Mouse (Mus musculus): ENCODE data around the gene Olfml2a. TPM values are rescaled to one million over a fixed set of nuclear protein-coding genes. Genes with fewer than 3 reads are reported as not detected.

Gene Olfml2a
- polyA plus RNA-seq, 1 experiment from 2014 or later: 6.0 TPM

- 61% methylated on average over 4 of the region's 4 CpGs for WGBS
- Histone ChIP-seq H3K27me3 (no peaks in the 10 kb centered on the region), H3K36me3 (no peaks in the 10 kb centered on the region), H3K4me3 (no peak overlapping the region), H3K4me1 (0 out of 2 replicates have a peak, but pooled peaks cover 5% of the 10 kb centered on the region), H3K4me2 (replicated peaks) (no peak overlapping the region), H3K9me3 (no peaks in the 10 kb centered on the region), H3K27ac (no peak overlapping the region), H3K9ac (no peak overlapping the region)
- no peak for ATAC-seq (ENCODE audit: insufficient number of reproducible peaks, insufficient read depth, low FRiP score, low TSS enrichment)
Observed at GRCm38 (mm10) chr2:38992452-38992851, 60.7 kb downstream of the Olfml2a start.

- H3K9me3 ChIP-seq: no peaks in the 10 kb centered on the region
- H3K4me1 ChIP-seq: peaks cover 12% of the 10 kb centered on the region
- peak within 1 kb of the TSS; percentile 36; the same call in 1 of the 2 replicates for H3K9ac ChIP-seq
- peak; percentile 89 for ATAC-seq (ENCODE audit: insufficient number of reproducible peaks, insufficient read depth, low FRiP score, low TSS enrichment)
- no peaks in the 10 kb centered on the region for H3K27me3 ChIP-seq
- peak within 1 kb of the TSS; percentile 53 for H3K4me2 ChIP-seq (replicated peaks)
- H3K27ac ChIP-seq: no peak within 1 kb of the TSS
- peak within 1 kb of the TSS; percentile 36 for H3K4me3 ChIP-seq
- H3K36me3 ChIP-seq: peaks cover 30% of the 10 kb centered on the region
- 16% methylated on average over 33 of the region's 33 CpGs for WGBS
Observed at GRCm38 (mm10) chr2:38997386-38998374, 65.9 kb downstream of the Olfml2a start, which contains the start of gene Wdr38. Gene Wdr38, plus strand, starts transcription at chr2:38997476.

GRCm38 (mm10) chr2:38999381-38999780, 67.6 kb downstream of the Olfml2a start:
- Histone ChIP-seq H3K4me2 (replicated peaks) (no peak overlapping the region), H3K9ac (no peak overlapping the region), H3K27me3 (no peaks in the 10 kb centered on the region), H3K27ac (no peak overlapping the region), H3K36me3 (peaks cover 42% of the 10 kb centered on the region), H3K4me1 (peaks cover 28% of the 10 kb centered on the region), H3K4me3 (no peak overlapping the region), H3K9me3 (no peaks in the 10 kb centered on the region)
- 54% methylated on average over 4 of the region's 4 CpGs for WGBS
- 0 out of 2 replicates have a peak, but pooled peaks have one; percentile 7 for ATAC-seq (ENCODE audit: insufficient number of reproducible peaks, insufficient read depth, low FRiP score, low TSS enrichment)

- Histone ChIP-seq H3K27ac (no peak overlapping the region), H3K9me3 (no peaks in the 10 kb centered on the region), H3K4me3 (no peak overlapping the region), H3K27me3 (no peaks in the 10 kb centered on the region), H3K9ac (no peak overlapping the region), H3K4me2 (replicated peaks) (no peak overlapping the region), H3K4me1 (peaks cover 28% of the 10 kb centered on the region), H3K36me3 (peaks cover 42% of the 10 kb centered on the region)
- no peak for ATAC-seq (ENCODE audit: insufficient number of reproducible peaks, insufficient read depth, low FRiP score, low TSS enrichment)
- 60% methylated on average over 8 of the region's 8 CpGs for WGBS
Observed at GRCm38 (mm10) chr2:38999910-39000586, 68.3 kb downstream of the Olfml2a start.

GRCm38 (mm10) chr2:39000587-39000919, 68.8 kb downstream of the Olfml2a start:
- H3K4me2 ChIP-seq (replicated peaks): no peak overlapping the region
- H3K4me3 ChIP-seq: no peak overlapping the region
- no peaks in the 10 kb centered on the region for H3K27me3 ChIP-seq
- no peaks in the 10 kb centered on the region for H3K9me3 ChIP-seq
- ATAC-seq (ENCODE audit: insufficient number of reproducible peaks, insufficient read depth, low FRiP score, low TSS enrichment): no peak
- peaks cover 42% of the 10 kb centered on the region for H3K36me3 ChIP-seq
- H3K4me1 ChIP-seq: peaks cover 28% of the 10 kb centered on the region
- no peak overlapping the region for H3K9ac ChIP-seq
- WGBS: 85% methylated on average over 4 of the region's 4 CpGs
- H3K27ac ChIP-seq: no peak overlapping the region

- H3K9ac ChIP-seq: no peak overlapping the region
- no peaks in the 10 kb centered on the region for H3K9me3 ChIP-seq
- H3K36me3 ChIP-seq: peaks cover 42% of the 10 kb centered on the region
- no peak for ATAC-seq (ENCODE audit: insufficient number of reproducible peaks, insufficient read depth, low FRiP score, low TSS enrichment)
- H3K4me1 ChIP-seq: peaks cover 36% of the 10 kb centered on the region
- H3K4me2 ChIP-seq (replicated peaks): no peak overlapping the region
- no peak overlapping the region for H3K4me3 ChIP-seq
- no peak overlapping the region for H3K27ac ChIP-seq
- no peaks in the 10 kb centered on the region for H3K27me3 ChIP-seq
- WGBS: 81% methylated on average over 3 of the region's 3 CpGs
Observed at GRCm38 (mm10) chr2:39001866-39002265, 70.1 kb downstream of the Olfml2a start.

- Histone ChIP-seq H3K4me2 (replicated peaks) (peak overlapping the region; percentile 91), H3K9ac (no peak overlapping the region), H3K4me1 (peaks cover 31% of the 10 kb centered on the region), H3K27ac (no peak overlapping the region), H3K4me3 (peak overlapping the region; percentile 83), H3K36me3 (peaks cover 42% of the 10 kb centered on the region), H3K9me3 (no peaks in the 10 kb centered on the region), H3K27me3 (no peaks in the 10 kb centered on the region)
- no peak for ATAC-seq (ENCODE audit: insufficient number of reproducible peaks, insufficient read depth, low FRiP score, low TSS enrichment)
- WGBS: 54% methylated on average over 8 of the region's 8 CpGs
Observed at GRCm38 (mm10) chr2:39003106-39003505, 71.3 kb downstream of the Olfml2a start.

- no peak for ATAC-seq (ENCODE audit: insufficient number of reproducible peaks, insufficient read depth, low FRiP score, low TSS enrichment)
- no peaks in the 10 kb centered on the region for H3K9me3 ChIP-seq
- H3K4me1 ChIP-seq: peaks cover 28% of the 10 kb centered on the region
- no peak overlapping the region for H3K27ac ChIP-seq
- H3K36me3 ChIP-seq: peaks cover 42% of the 10 kb centered on the region
- H3K4me3 ChIP-seq: peak overlapping the region; percentile 83
- peak overlapping the region; percentile 91 for H3K4me2 ChIP-seq (replicated peaks)
- H3K27me3 ChIP-seq: no peaks in the 10 kb centered on the region
- H3K9ac ChIP-seq: peak overlapping the region; percentile 94
- WGBS: 66% methylated on average over 5 of the region's 5 CpGs
Observed at GRCm38 (mm10) chr2:39003512-39003911, 71.7 kb downstream of the Olfml2a start.

GRCm38 (mm10) chr2:39004372-39004771, 72.6 kb downstream of the Olfml2a start:
- H3K27ac ChIP-seq: peak overlapping the region; percentile 91
- no peaks in the 10 kb centered on the region for H3K27me3 ChIP-seq
- peaks cover 35% of the 10 kb centered on the region for H3K4me1 ChIP-seq
- peak overlapping the region; percentile 94 for H3K9ac ChIP-seq
- no peak for ATAC-seq (ENCODE audit: insufficient number of reproducible peaks, insufficient read depth, low FRiP score, low TSS enrichment)
- peak overlapping the region; percentile 83 for H3K4me3 ChIP-seq
- H3K9me3 ChIP-seq: no peaks in the 10 kb centered on the region
- WGBS: under 1% methylated on average over 11 of the region's 11 CpGs
- peak overlapping the region; percentile 91 for H3K4me2 ChIP-seq (replicated peaks)
- peaks cover 42% of the 10 kb centered on the region for H3K36me3 ChIP-seq

- Histone ChIP-seq H3K4me2 (replicated peaks) (peak within 1 kb of the TSS; percentile 91), H3K4me1 (peaks cover 38% of the 10 kb centered on the region), H3K4me3 (peak within 1 kb of the TSS; percentile 83), H3K9ac (peak within 1 kb of the TSS; percentile 94), H3K27ac (peak within 1 kb of the TSS; percentile 91), H3K36me3 (peaks cover 40% of the 10 kb centered on the region), H3K27me3 (no peaks in the 10 kb centered on the region), H3K9me3 (no peaks in the 10 kb centered on the region)
- peak; percentile 84 for ATAC-seq (ENCODE audit: insufficient number of reproducible peaks, insufficient read depth, low FRiP score, low TSS enrichment)
- WGBS: under 1% methylated on average over 58 of the region's 58 CpGs
Observed at GRCm38 (mm10) chr2:39004880-39005435, 73.2 kb downstream of the Olfml2a start, which contains the start of gene Arpc5l. Gene Arpc5l, plus strand, starts transcription at chr2:39005348.

GRCm38 (mm10) chr2:39005574-39006079, 73.8 kb downstream of the Olfml2a start, which contains the start of gene Rpl35:
Gene Rpl35, minus strand, starts transcription at chr2:39005624.
- no peaks in the 10 kb centered on the region for H3K27me3 ChIP-seq
- ATAC-seq (ENCODE audit: insufficient number of reproducible peaks, insufficient read depth, low FRiP score, low TSS enrichment): no peak
- H3K4me3 ChIP-seq: peak within 1 kb of the TSS; percentile 83
- H3K27ac ChIP-seq: peak within 1 kb of the TSS; percentile 91
- peak within 1 kb of the TSS; percentile 91 for H3K4me2 ChIP-seq (replicated peaks)
- peaks cover 38% of the 10 kb centered on the region for H3K4me1 ChIP-seq
- WGBS: 12% methylated on average over 15 of the region's 15 CpGs
- peaks cover 33% of the 10 kb centered on the region for H3K36me3 ChIP-seq
- peak within 1 kb of the TSS; percentile 94 for H3K9ac ChIP-seq
- H3K9me3 ChIP-seq: no peaks in the 10 kb centered on the region

All from embryonic facial prominence, embryonic 12.5 days (tissue).